Mouse (Mus musculus) heart, embryonic 10.5 days (tissue): Measurements from ENCODE around the gene Gm20388. TPM values are rescaled to one million over a fixed set of nuclear protein-coding genes. Genes with fewer than 3 reads are reported as not detected.

ENCODE experiments used
- DNase-seq: peaks from one replicate; pipeline ENCODE4 v3.0.0-alpha.2; 2017; ENCODE audit warnings: low spot score
- H3K27ac ChIP-seq: fragments of 300-500 bp; sonication (generic); 2 replicates; pipeline ENCODE4 v1.5.1; 2016; ENCODE audit warnings: mild to moderate bottlenecking
- H3K27me3 ChIP-seq: fragments of 300-500 bp; sonication (generic); 2 replicates; pipeline ENCODE4 v1.6.1; 2016; ENCODE audit warnings: mild to moderate bottlenecking; ENCODE audit not compliant: poor library complexity, insufficient read depth, severe bottlenecking
- H3K36me3 ChIP-seq: fragments of 300-500 bp; sonication (generic); 2 replicates; pipeline ENCODE4 v1.6.1; 2016; ENCODE audit warnings: mild to moderate bottlenecking, moderate library complexity
- H3K4me1 ChIP-seq: fragments of 300-500 bp; sonication (generic); 2 replicates; pipeline ENCODE4 v1.6.1; 2016; ENCODE audit warnings: mild to moderate bottlenecking
- H3K4me3 ChIP-seq: fragments of 300-500 bp; sonication (generic); 2 replicates; pipeline ENCODE4 v1.5.1; 2016; ENCODE audit warnings: mild to moderate bottlenecking, moderate library complexity
- H3K9me3 ChIP-seq: fragments of 300-500 bp; sonication (generic); 2 replicates; pipeline ENCODE4 v1.6.1; 2016; ENCODE audit warnings: mild to moderate bottlenecking, moderate library complexity
- WGBS: fragments of 180-500 bp; shearing (Covaris S2); methylation state at CpG from one replicate; pipeline ENCODE4 v1.1.7; 2016; 5-methylcytosine and 5-hydroxymethylcytosine counted together
- polyA plus RNA-seq: library from polyadenylated mRNA; unstranded; fragments of >200 nt; fragmentation: Nextera tagmentation; extraction: Ambion mirVana; gene quantifications from 2 replicates; pipeline ENCODE4 v1.2.1, GENCODE M21; 2016

The Gm20388 gene
- polyA plus RNA-seq, 1 experiment from 2014 or later: 4.5 TPM

GRCm38 (mm10) chr8:121391771-121392170, 1481.1 kb downstream of the Gm20388 start:
- Histone ChIP-seq H3K4me1 (peaks cover 43% of the 10 kb centered on the region), H3K4me3 (no peak overlapping the region), H3K9me3 (no peaks in the 10 kb centered on the region), H3K36me3 (no peaks in the 10 kb centered on the region), H3K27ac (peak overlapping the region; percentile 49; the same call in 1 of the 2 replicates), H3K27me3 (peaks cover 58% of the 10 kb centered on the region)
- DNase-seq: no peak
- WGBS: 7% methylated on average over 12 of the region's 12 CpGs

- Histone ChIP-seq H3K4me3 (no peak overlapping the region), H3K36me3 (no peaks in the 10 kb centered on the region), H3K9me3 (no peaks in the 10 kb centered on the region), H3K27ac (0 out of 2 replicates have a peak overlapping the region, but pooled peaks have one; percentile 13), H3K4me1 (peaks cover 50% of the 10 kb centered on the region), H3K27me3 (peaks cover 64% of the 10 kb centered on the region)
- 44% methylated on average over 10 of the region's 10 CpGs for WGBS
- DNase-seq: no peak
These were observed 1481.8 kb downstream of the Gm20388 start for GRCm38 (mm10) chr8:121392482-121392881.

GRCm38 (mm10) chr8:121393111-121393510, 1482.5 kb downstream of the Gm20388 start:
- H3K27ac ChIP-seq: peak overlapping the region; percentile 13; the same call in 1 of the 2 replicates
- no peak for DNase-seq
- no peaks in the 10 kb centered on the region for H3K36me3 ChIP-seq
- H3K4me3 ChIP-seq: no peak overlapping the region
- 10% methylated on average over 9 of the region's 9 CpGs for WGBS
- H3K4me1 ChIP-seq: peaks cover 52% of the 10 kb centered on the region
- peaks cover 63% of the 10 kb centered on the region for H3K27me3 ChIP-seq
- no peaks in the 10 kb centered on the region for H3K9me3 ChIP-seq

GRCm38 (mm10) chr8:121394686-121395085, 1484.0 kb downstream of the Gm20388 start:
- 47% methylated on average over 5 of the region's 5 CpGs for WGBS

GRCm38 (mm10) chr8:121395316-121395715, 1484.7 kb downstream of the Gm20388 start:
- no peak for DNase-seq
- H3K9me3 ChIP-seq: no peaks in the 10 kb centered on the region
- no peaks in the 10 kb centered on the region for H3K36me3 ChIP-seq
- WGBS: 43% methylated on average over 11 of the region's 11 CpGs
- H3K27me3 ChIP-seq: peaks cover 54% of the 10 kb centered on the region
- peak overlapping the region; percentile 59 for H3K27ac ChIP-seq
- peaks cover 58% of the 10 kb centered on the region for H3K4me1 ChIP-seq
- H3K4me3 ChIP-seq: no peak overlapping the region

More at GRCm38 (mm10) chr8:121394686-121395085, 1484.0 kb downstream of the Gm20388 start:
- H3K27ac ChIP-seq: peak overlapping the region; percentile 67; the same call in 1 of the 2 replicates
- no peak for DNase-seq
- no peak overlapping the region for H3K4me3 ChIP-seq
- H3K9me3 ChIP-seq: no peaks in the 10 kb centered on the region
- H3K36me3 ChIP-seq: no peaks in the 10 kb centered on the region
- peaks cover 55% of the 10 kb centered on the region for H3K27me3 ChIP-seq
- H3K4me1 ChIP-seq: peaks cover 57% of the 10 kb centered on the region

GRCm38 (mm10) chr8:121396151-121396550, 1485.5 kb downstream of the Gm20388 start:
- Histone ChIP-seq H3K36me3 (no peaks in the 10 kb centered on the region), H3K27ac (0 out of 2 replicates have a peak overlapping the region, but pooled peaks have one; percentile 1), H3K4me1 (peaks cover 54% of the 10 kb centered on the region), H3K27me3 (peaks cover 48% of the 10 kb centered on the region), H3K9me3 (no peaks in the 10 kb centered on the region), H3K4me3 (no peak overlapping the region)
- WGBS: 32% methylated on average over 11 of the region's 11 CpGs
- no peak for DNase-seq

- H3K4me3 ChIP-seq: no peak overlapping the region
- no peaks in the 10 kb centered on the region for H3K9me3 ChIP-seq
- H3K27ac ChIP-seq: no peak overlapping the region
- peaks cover 49% of the 10 kb centered on the region for H3K4me1 ChIP-seq
- H3K36me3 ChIP-seq: no peaks in the 10 kb centered on the region
- peaks cover 47% of the 10 kb centered on the region for H3K27me3 ChIP-seq
- no peak for DNase-seq
- WGBS: 72% methylated on average over 10 of the region's 10 CpGs
These were observed 1486.6 kb downstream of the Gm20388 start for GRCm38 (mm10) chr8:121397201-121397698.

- Histone ChIP-seq H3K36me3 (no peaks in the 10 kb centered on the region), H3K27ac (no peak overlapping the region; the same call in 1 of the 2 replicates), H3K27me3 (peaks cover 43% of the 10 kb centered on the region), H3K4me3 (no peak overlapping the region), H3K9me3 (no peaks in the 10 kb centered on the region), H3K4me1 (peaks cover 43% of the 10 kb centered on the region)
- 72% methylated on average over 6 of the region's 6 CpGs for WGBS
- no peak for DNase-seq
These were observed 1487.4 kb downstream of the Gm20388 start for GRCm38 (mm10) chr8:121398081-121398480.

GRCm38 (mm10) chr8:121398724-121399123, 1488.1 kb downstream of the Gm20388 start:
- Histone ChIP-seq H3K36me3 (no peaks in the 10 kb centered on the region), H3K4me1 (peaks cover 42% of the 10 kb centered on the region), H3K27me3 (peaks cover 43% of the 10 kb centered on the region), H3K4me3 (no peak overlapping the region), H3K9me3 (no peaks in the 10 kb centered on the region), H3K27ac (no peak overlapping the region)
- 92% methylated on average over 20 of the region's 20 CpGs for WGBS
- no peak for DNase-seq

- Histone ChIP-seq H3K27ac (no peak overlapping the region), H3K36me3 (no peaks in the 10 kb centered on the region), H3K4me1 (peaks cover 42% of the 10 kb centered on the region), H3K4me3 (no peak overlapping the region), H3K9me3 (no peaks in the 10 kb centered on the region), H3K27me3 (peaks cover 43% of the 10 kb centered on the region)
- no peak for DNase-seq
- 40% methylated on average over 3 of the region's 3 CpGs for WGBS
These were observed 1488.5 kb downstream of the Gm20388 start for GRCm38 (mm10) chr8:121399173-121399572.

- H3K36me3 ChIP-seq: no peaks in the 10 kb centered on the region
- no peak for DNase-seq
- 37% methylated on average over 9 of the region's 9 CpGs for WGBS
- no peak overlapping the region for H3K4me3 ChIP-seq
- peaks cover 39% of the 10 kb centered on the region for H3K27me3 ChIP-seq
- H3K9me3 ChIP-seq: no peaks in the 10 kb centered on the region
- no peak overlapping the region for H3K27ac ChIP-seq
- peaks cover 37% of the 10 kb centered on the region for H3K4me1 ChIP-seq
These were observed 1489.9 kb downstream of the Gm20388 start for GRCm38 (mm10) chr8:121400581-121400980.

- Histone ChIP-seq H3K9me3 (no peaks in the 10 kb centered on the region), H3K4me3 (no peak overlapping the region), H3K27ac (no peak overlapping the region), H3K27me3 (peaks cover 12% of the 10 kb centered on the region; the same call in 1 of the 2 replicates), H3K4me1 (peaks cover 13% of the 10 kb centered on the region), H3K36me3 (no peaks in the 10 kb centered on the region)
- DNase-seq: no peak
- 81% methylated on average over 6 of the region's 6 CpGs for WGBS
These were observed 1493.2 kb downstream of the Gm20388 start for GRCm38 (mm10) chr8:121403821-121404220.

GRCm38 (mm10) chr8:121418081-121418480, 1507.4 kb downstream of the Gm20388 start:
- no peak for DNase-seq
- Histone ChIP-seq H3K27me3 (no peaks in the 10 kb centered on the region), H3K9me3 (no peaks in the 10 kb centered on the region), H3K4me3 (no peak overlapping the region), H3K36me3 (no peaks in the 10 kb centered on the region), H3K27ac (peak overlapping the region; percentile 52), H3K4me1 (peaks cover 19% of the 10 kb centered on the region)
- 19% methylated on average over 6 of the region's 6 CpGs for WGBS

GRCm38 (mm10) chr8:121419551-121419950, 1508.9 kb downstream of the Gm20388 start:
- Histone ChIP-seq H3K27ac (no peak overlapping the region; the same call in 1 of the 2 replicates), H3K4me1 (peaks cover 19% of the 10 kb centered on the region), H3K4me3 (no peak overlapping the region), H3K9me3 (no peaks in the 10 kb centered on the region), H3K36me3 (no peaks in the 10 kb centered on the region), H3K27me3 (no peaks in the 10 kb centered on the region)
- WGBS: 82% methylated on average over 2 of the region's 2 CpGs
- no peak for DNase-seq
